Mouse (Mus musculus): ENCODE measurements around the gene Gm21970. TPM values are rescaled to one million over a fixed set of nuclear protein-coding genes. Genes with fewer than 3 reads are reported as not detected.

The Gm21970 gene
- polyA plus RNA-seq, 1 experiment = not detected

DNA sequence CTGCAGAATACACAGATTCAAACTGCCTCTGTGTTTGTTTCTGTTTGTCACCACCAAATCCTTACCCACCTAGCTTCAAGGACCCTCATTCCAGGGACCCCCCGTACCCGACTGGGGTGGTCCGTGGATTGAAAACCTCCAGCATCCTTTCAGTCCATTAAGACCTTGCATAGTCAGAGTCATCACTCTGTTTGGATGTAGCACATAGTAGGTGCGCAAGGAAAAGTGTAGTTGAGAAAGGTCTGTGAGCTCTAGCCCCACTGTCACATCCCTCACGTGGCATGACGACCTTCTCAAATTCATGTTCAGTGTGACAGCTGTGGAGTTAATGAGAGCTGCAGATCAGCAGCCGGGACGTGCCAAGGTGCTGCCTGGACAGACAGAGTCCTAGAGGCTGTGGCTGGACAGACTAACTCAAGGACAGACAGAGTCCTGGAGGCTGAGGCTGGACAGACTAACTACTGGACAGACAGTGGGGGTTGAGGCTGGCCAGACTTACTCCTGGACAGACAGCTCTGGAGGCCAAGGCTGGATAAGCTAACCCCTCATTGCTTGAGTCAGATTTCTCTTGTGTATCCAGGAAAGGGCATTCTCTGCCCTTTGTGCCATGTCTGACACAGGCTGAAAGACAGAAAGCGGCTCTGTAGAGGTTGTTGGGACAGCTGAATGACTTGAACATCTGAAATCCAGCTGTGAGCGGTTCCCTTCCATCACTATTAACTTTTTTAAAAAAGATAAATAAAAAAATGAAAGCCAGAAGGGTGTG, 34.6 kb upstream of the Gm21970 start:
- no peaks in the 10 kb centered on the region for H3K4me1 ChIP-seq (ENCODE audit: control insufficient read depth, insufficient read depth, low read length)
- H3K27me3 ChIP-seq (ENCODE audit: control insufficient read depth, insufficient read depth, low read length, poor library complexity, severe bottlenecking) = no peaks in the 10 kb centered on the region
- no peaks in the 10 kb centered on the region for H3K36me3 ChIP-seq (ENCODE audit: control insufficient read depth, insufficient read depth, low read length, poor library complexity, severe bottlenecking)
- no peak overlapping the region for H3K4me3 ChIP-seq (ENCODE audit: low read depth, low read length)
- H3K27ac ChIP-seq (ENCODE audit: insufficient read depth, low read length) = no peak overlapping the region
- H3K9me3 ChIP-seq (replicated peaks; ENCODE audit: control insufficient read depth, insufficient read depth, low read length, poor library complexity, severe bottlenecking) = no peaks in the 10 kb centered on the region
- no peak overlapping the region for H3K9ac ChIP-seq (ENCODE audit: low read depth, poor library complexity, severe bottlenecking)
- no peak for TF ChIP-seq POLR2A (IDR thresholded peaks at IDR 0.05; ENCODE audit: insufficient read depth, low read length)
- no peak for TF ChIP-seq CTCF (IDR thresholded peaks at IDR 0.05; ENCODE audit: low read depth, low read length)
- TF ChIP-seq EP300 (IDR thresholded peaks at IDR 0.05; ENCODE audit: insufficient read depth, low read depth, low read length) = no peak

DNA sequence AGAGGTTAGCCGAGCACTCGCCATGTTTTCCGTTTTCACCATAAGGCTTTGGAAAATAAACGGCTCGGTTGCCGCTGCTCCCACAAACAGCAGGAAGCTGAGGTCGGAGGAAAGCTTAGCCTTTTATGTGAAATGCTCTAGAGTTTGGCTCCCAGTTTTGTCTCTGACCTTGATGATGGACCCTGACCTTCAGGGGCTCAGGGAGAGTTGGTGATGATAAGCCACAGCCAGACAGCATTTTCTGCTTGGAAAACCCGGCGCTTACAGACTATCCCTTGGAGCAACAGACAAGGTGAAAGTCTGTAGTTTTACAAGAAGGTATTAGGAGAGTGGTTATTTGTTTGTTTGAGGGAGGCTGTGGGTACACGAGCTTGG, 34.0 kb upstream of the Gm21970 start:
- Histone ChIP-seq H3K4me3 (ENCODE audit: low read depth, low read length) (no peak overlapping the region), H3K27ac (ENCODE audit: insufficient read depth, low read length) (no peak overlapping the region), H3K9ac (ENCODE audit: low read depth, poor library complexity, severe bottlenecking) (no peak overlapping the region), H3K27me3 (ENCODE audit: control insufficient read depth, insufficient read depth, low read length, poor library complexity, severe bottlenecking) (no peaks in the 10 kb centered on the region), H3K4me1 (ENCODE audit: control insufficient read depth, insufficient read depth, low read length) (no peaks in the 10 kb centered on the region), H3K36me3 (ENCODE audit: control insufficient read depth, insufficient read depth, low read length, poor library complexity, severe bottlenecking) (no peaks in the 10 kb centered on the region), H3K9me3 (replicated peaks; ENCODE audit: control insufficient read depth, insufficient read depth, low read length, poor library complexity, severe bottlenecking) (no peaks in the 10 kb centered on the region)
- TF ChIP-seq EP300 (IDR thresholded peaks at IDR 0.05; ENCODE audit: insufficient read depth, low read depth, low read length) (no peak), POLR2A (IDR thresholded peaks at IDR 0.05; ENCODE audit: insufficient read depth, low read length) (no peak), CTCF (IDR thresholded peaks at IDR 0.05; ENCODE audit: low read depth, low read length) (no peak)

DNA sequence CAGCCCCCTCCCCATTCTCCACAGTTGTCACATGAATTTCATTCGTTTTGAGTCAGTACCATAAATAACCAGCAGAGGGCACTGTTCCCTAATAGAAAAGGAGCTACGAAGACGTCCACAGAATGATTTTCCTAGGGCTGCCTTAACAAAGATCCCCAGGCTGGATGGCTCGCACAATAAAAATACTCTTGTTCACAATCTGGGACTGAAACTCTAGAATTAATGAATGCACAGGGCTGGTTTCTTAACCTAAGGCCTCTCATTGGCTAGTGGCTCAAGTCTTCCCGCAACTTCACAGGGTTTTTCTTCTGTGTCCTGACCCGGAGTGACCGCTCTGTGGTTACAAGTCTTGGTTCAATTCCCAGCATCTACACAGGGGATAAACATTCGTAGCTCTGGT, 33.0 kb upstream of the Gm21970 start:
- H3K27ac ChIP-seq (ENCODE audit: insufficient read depth, low read length) = no peak overlapping the region
- no peak overlapping the region for H3K9ac ChIP-seq (ENCODE audit: low read depth, poor library complexity, severe bottlenecking)
- H3K4me1 ChIP-seq (ENCODE audit: control insufficient read depth, insufficient read depth, low read length) = no peaks in the 10 kb centered on the region
- TF ChIP-seq CTCF (IDR thresholded peaks at IDR 0.05; ENCODE audit: low read depth, low read length) (peak; percentile 20), EP300 (IDR thresholded peaks at IDR 0.05; ENCODE audit: insufficient read depth, low read depth, low read length) (no peak)
- H3K27me3 ChIP-seq (ENCODE audit: control insufficient read depth, insufficient read depth, low read length, poor library complexity, severe bottlenecking) = no peaks in the 10 kb centered on the region
- no peak overlapping the region for H3K4me3 ChIP-seq (ENCODE audit: low read depth, low read length)
- no peaks in the 10 kb centered on the region for H3K9me3 ChIP-seq (replicated peaks; ENCODE audit: control insufficient read depth, insufficient read depth, low read length, poor library complexity, severe bottlenecking)
- no peaks in the 10 kb centered on the region for H3K36me3 ChIP-seq (ENCODE audit: control insufficient read depth, insufficient read depth, low read length, poor library complexity, severe bottlenecking)

- Histone ChIP-seq H3K27ac (ENCODE audit: insufficient read depth, low read length) (no peak overlapping the region), H3K27me3 (ENCODE audit: control insufficient read depth, insufficient read depth, low read length, poor library complexity, severe bottlenecking) (no peaks in the 10 kb centered on the region; the same call in 1 of the 2 replicates), H3K9ac (ENCODE audit: low read depth, poor library complexity, severe bottlenecking) (no peak overlapping the region)
Measured at GRCm38 (mm10) chr16:91359531-91359930, 32.0 kb upstream of the Gm21970 start.

DNA sequence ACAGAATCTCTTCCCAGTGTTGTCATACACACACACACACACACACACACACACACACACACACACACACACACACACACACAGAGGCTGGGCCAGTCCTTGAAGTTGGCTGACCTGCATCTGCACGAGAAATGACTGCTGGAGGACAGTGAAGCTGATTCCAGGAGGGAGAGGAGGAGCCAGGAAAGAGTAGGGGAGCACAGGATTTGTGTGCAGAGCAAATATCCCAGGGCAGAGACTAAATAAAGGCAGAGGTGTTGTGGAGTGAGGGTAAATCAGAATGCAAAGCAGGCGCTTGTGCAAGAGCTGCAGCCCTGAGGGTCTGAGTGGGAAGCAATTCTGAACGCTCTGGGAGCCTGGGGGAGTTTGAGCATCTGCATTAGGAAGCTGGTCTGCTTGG, 31.4 kb upstream of the Gm21970 start:
- Histone ChIP-seq H3K9ac (ENCODE audit: low read depth, poor library complexity, severe bottlenecking) (no peak overlapping the region), H3K27ac (ENCODE audit: insufficient read depth, low read length) (no peak overlapping the region), H3K9me3 (replicated peaks; ENCODE audit: control insufficient read depth, insufficient read depth, low read length, poor library complexity, severe bottlenecking) (no peaks in the 10 kb centered on the region), H3K4me3 (ENCODE audit: low read depth, low read length) (no peak overlapping the region), H3K4me1 (ENCODE audit: control insufficient read depth, insufficient read depth, low read length) (no peaks in the 10 kb centered on the region), H3K36me3 (ENCODE audit: control insufficient read depth, insufficient read depth, low read length, poor library complexity, severe bottlenecking) (no peaks in the 10 kb centered on the region), H3K27me3 (ENCODE audit: control insufficient read depth, insufficient read depth, low read length, poor library complexity, severe bottlenecking) (no peaks in the 10 kb centered on the region; the same call in 1 of the 2 replicates)
- TF ChIP-seq CTCF (IDR thresholded peaks at IDR 0.05; ENCODE audit: low read depth, low read length) (no peak), POLR2A (IDR thresholded peaks at IDR 0.05; ENCODE audit: insufficient read depth, low read length) (no peak), EP300 (IDR thresholded peaks at IDR 0.05; ENCODE audit: insufficient read depth, low read depth, low read length) (no peak)

More at GRCm38 (mm10) chr16:91359531-91359930, 32.0 kb upstream of the Gm21970 start:
- H3K4me3 ChIP-seq (ENCODE audit: low read depth, low read length) = no peak overlapping the region
- no peak for TF ChIP-seq CTCF (IDR thresholded peaks at IDR 0.05; ENCODE audit: low read depth, low read length)
- TF ChIP-seq POLR2A (IDR thresholded peaks at IDR 0.05; ENCODE audit: insufficient read depth, low read length) = no peak
- TF ChIP-seq EP300 (IDR thresholded peaks at IDR 0.05; ENCODE audit: insufficient read depth, low read depth, low read length) = no peak
- no peaks in the 10 kb centered on the region for H3K4me1 ChIP-seq (ENCODE audit: control insufficient read depth, insufficient read depth, low read length)
- no peaks in the 10 kb centered on the region for H3K9me3 ChIP-seq (replicated peaks; ENCODE audit: control insufficient read depth, insufficient read depth, low read length, poor library complexity, severe bottlenecking)
- H3K36me3 ChIP-seq (ENCODE audit: control insufficient read depth, insufficient read depth, low read length, poor library complexity, severe bottlenecking) = no peaks in the 10 kb centered on the region

- no peaks in the 10 kb centered on the region for H3K4me1 ChIP-seq (ENCODE audit: control insufficient read depth, insufficient read depth, low read length)
- no peaks in the 10 kb centered on the region for H3K36me3 ChIP-seq (ENCODE audit: control insufficient read depth, insufficient read depth, low read length, poor library complexity, severe bottlenecking)
- H3K9me3 ChIP-seq (replicated peaks; ENCODE audit: control insufficient read depth, insufficient read depth, low read length, poor library complexity, severe bottlenecking) = no peaks in the 10 kb centered on the region
- no peak overlapping the region for H3K4me3 ChIP-seq (ENCODE audit: low read depth, low read length)
- H3K27ac ChIP-seq (ENCODE audit: insufficient read depth, low read length) = no peak overlapping the region
- H3K27me3 ChIP-seq (ENCODE audit: control insufficient read depth, insufficient read depth, low read length, poor library complexity, severe bottlenecking) = no peaks in the 10 kb centered on the region; the same call in 1 of the 2 replicates
- TF ChIP-seq CTCF (IDR thresholded peaks at IDR 0.05; ENCODE audit: low read depth, low read length) = no peak
- TF ChIP-seq POLR2A (IDR thresholded peaks at IDR 0.05; ENCODE audit: insufficient read depth, low read length) = no peak
- TF ChIP-seq EP300 (IDR thresholded peaks at IDR 0.05; ENCODE audit: insufficient read depth, low read depth, low read length) = no peak
- no peak overlapping the region for H3K9ac ChIP-seq (ENCODE audit: low read depth, poor library complexity, severe bottlenecking)
Measured at GRCm38 (mm10) chr16:91362006-91362405, 29.5 kb upstream of the Gm21970 start.

Data from ES-Bruce4 (cell line).